Mouse (Mus musculus): Measurements from ENCODE around the gene Olfr1294. TPM values are rescaled to one million over a fixed set of nuclear protein-coding genes. Genes with fewer than 3 reads are reported as not detected.

The Olfr1294 gene
- total RNA-seq (2015) (not detected in 2 replicates), total RNA-seq (2017) (not detected in 2 replicates)

- ATAC-seq (replicated peaks; ENCODE audit: poor library complexity): no peak
These were observed at the start of gene Olfr1294 for GRCm38 (mm10) chr2:111540191-111540590. Gene Olfr1294 (minus strand): TSS chr2:111540291.

DNA sequence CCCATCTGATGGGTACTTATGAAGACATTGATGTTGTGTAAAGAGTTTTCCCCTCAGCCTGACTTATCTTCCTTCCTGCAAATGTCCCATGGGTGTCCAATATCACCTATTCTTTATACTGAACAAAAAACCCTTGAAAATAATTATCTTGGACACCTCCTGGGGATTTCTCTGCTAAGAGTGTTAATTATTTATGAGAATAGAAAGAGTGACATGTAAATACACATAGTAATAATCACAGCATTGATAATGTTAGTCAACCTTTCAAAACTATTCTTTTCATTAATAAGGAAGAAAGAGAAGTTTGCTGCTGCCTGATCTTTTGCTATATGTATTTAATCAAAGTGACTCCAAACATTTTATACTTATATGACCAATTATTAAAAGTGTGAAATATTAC is 29.5 kb upstream of the Olfr1294 start, which contains the start of gene Olfr1295:
Olfr1295 (minus strand) TSS at position 101 of the 400 bp plus-strand sequence.
- ATAC-seq (replicated peaks; ENCODE audit: poor library complexity): no peak

DNA sequence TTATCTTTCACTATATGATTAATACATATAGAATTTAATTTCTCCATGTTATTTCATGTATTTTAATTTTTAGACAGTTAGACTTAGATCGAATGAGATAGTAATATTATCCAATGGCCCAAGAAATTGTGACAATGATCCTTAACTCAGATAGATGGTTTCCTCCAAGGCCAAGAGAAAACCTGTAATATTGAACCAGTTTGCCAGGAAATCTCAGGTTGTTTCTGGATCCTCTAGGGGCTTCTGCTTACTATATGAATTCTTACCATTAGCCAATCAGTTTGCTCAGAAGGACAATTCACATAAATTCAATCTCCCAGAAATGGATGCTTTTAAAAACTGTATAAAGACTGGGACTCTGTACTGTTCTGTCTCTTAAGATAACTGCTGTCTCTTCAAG is 15.2 kb downstream of the Olfr1294 start, which contains the start of gene Olfr1293-ps:
Olfr1293-ps (plus strand) TSS at position 301 of the 400 bp plus-strand sequence.
- no peak for ATAC-seq (replicated peaks; ENCODE audit: poor library complexity)

GRCm38 (mm10) chr2:111517451-111517850 is 22.6 kb downstream of the Olfr1294 start:
- ATAC-seq (replicated peaks; ENCODE audit: poor library complexity): no peak

GRCm38 (mm10) chr2:111496880-111497279 is 43.2 kb downstream of the Olfr1294 start, which contains the start of gene Olfr1291-ps1:
Gene Olfr1291-ps1 (plus strand): TSS chr2:111497180.
- no peak for ATAC-seq (replicated peaks; ENCODE audit: poor library complexity)

DNA sequence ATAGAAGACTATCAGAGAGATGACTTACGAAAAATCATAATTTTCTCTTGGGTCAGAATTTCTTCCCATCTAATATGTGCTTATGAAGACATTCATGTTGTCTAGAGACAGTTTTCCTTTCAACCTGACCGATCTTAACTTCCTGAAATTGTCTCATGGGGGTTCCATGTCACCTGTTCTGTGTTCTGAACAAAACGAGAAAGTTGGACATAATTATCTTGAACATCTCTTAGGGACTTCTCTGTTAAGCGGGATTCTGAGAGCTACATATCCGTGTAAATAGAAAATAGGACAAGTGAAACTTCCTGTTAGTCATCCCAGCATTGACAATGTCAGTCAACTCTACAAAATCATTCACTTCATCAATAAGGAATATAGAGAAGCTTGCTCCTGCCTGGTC is 46.4 kb downstream of the Olfr1294 start, which contains the start of gene Olfr1290:
Olfr1290 (minus strand) TSS at position 101 of the 400 bp plus-strand sequence.
- ATAC-seq (replicated peaks; ENCODE audit: poor library complexity): no peak

Other genes starting within 250 kb of the Olfr1294 start
- gene Olfr1279, start 239.7 kb downstream of the Olfr1294 start, total RNA-seq (2015): not detected in 2 replicates
- gene Olfr1279, start 239.7 kb downstream of the Olfr1294 start, total RNA-seq (2017): not detected in 2 replicates
- not detected in 2 replicates for gene Olfr1280, start 226.3 kb downstream of the Olfr1294 start, total RNA-seq (2015)
- not detected in 2 replicates for gene Olfr1280, start 226.3 kb downstream of the Olfr1294 start, total RNA-seq (2017)
- gene Olfr1281, start 213.8 kb downstream of the Olfr1294 start, total RNA-seq (2015): not detected in 2 replicates
- gene Olfr1281, start 213.8 kb downstream of the Olfr1294 start, total RNA-seq (2017): not detected in 2 replicates
- gene Olfr1282, start 204.2 kb downstream of the Olfr1294 start, total RNA-seq (2015): not detected in 2 replicates
- gene Olfr1282, start 204.2 kb downstream of the Olfr1294 start, total RNA-seq (2017): not detected in 2 replicates
- gene Olfr1283, start 173.5 kb downstream of the Olfr1294 start, total RNA-seq (2015): not detected in 2 replicates
- not detected in 2 replicates for gene Olfr1283, start 173.5 kb downstream of the Olfr1294 start, total RNA-seq (2017)
- not detected in 2 replicates for gene Olfr1284, start 164.8 kb downstream of the Olfr1294 start, total RNA-seq (2015)
- not detected in 2 replicates for gene Olfr1284, start 164.8 kb downstream of the Olfr1294 start, total RNA-seq (2017)
- not detected in 2 replicates for gene Olfr1286, start 117.2 kb downstream of the Olfr1294 start, total RNA-seq (2015)
- gene Olfr1286, start 117.2 kb downstream of the Olfr1294 start, total RNA-seq (2017): not detected in 2 replicates
- gene Olfr1287, start 91.1 kb downstream of the Olfr1294 start, total RNA-seq (2015): not detected in 2 replicates
- gene Olfr1287, start 91.1 kb downstream of the Olfr1294 start, total RNA-seq (2017): not detected in 2 replicates
- not detected in 2 replicates for gene Olfr1288, start 66.2 kb downstream of the Olfr1294 start, total RNA-seq (2015)
- not detected in 2 replicates for gene Olfr1288, start 66.2 kb downstream of the Olfr1294 start, total RNA-seq (2017)
- gene Olfr1289, start 59.5 kb downstream of the Olfr1294 start, total RNA-seq (2015): not detected in 2 replicates
- gene Olfr1289, start 59.5 kb downstream of the Olfr1294 start, total RNA-seq (2017): not detected in 2 replicates
- not detected in 2 replicates for gene Olfr1290, start 46.5 kb downstream of the Olfr1294 start, total RNA-seq (2015)
- not detected in 2 replicates for gene Olfr1290, start 46.5 kb downstream of the Olfr1294 start, total RNA-seq (2017)
- gene Olfr1291-ps1, start 43.1 kb downstream of the Olfr1294 start, total RNA-seq (2015): not detected in 2 replicates
- not detected in 2 replicates for gene Olfr1291-ps1, start 43.1 kb downstream of the Olfr1294 start, total RNA-seq (2017)
- not detected in 2 replicates for gene Olfr1293-ps, start 15.1 kb downstream of the Olfr1294 start, total RNA-seq (2015)
- gene Olfr1293-ps, start 15.1 kb downstream of the Olfr1294 start, total RNA-seq (2017): not detected in 2 replicates
- gene Olfr1295, start 29.4 kb upstream of the Olfr1294 start, total RNA-seq (2015): not detected in 2 replicates
- gene Olfr1295, start 29.4 kb upstream of the Olfr1294 start, total RNA-seq (2017): not detected in 2 replicates
- not detected in 2 replicates for gene Olfr1297, start 86.2 kb upstream of the Olfr1294 start, total RNA-seq (2015)
- gene Olfr1297, start 86.2 kb upstream of the Olfr1294 start, total RNA-seq (2017): not detected in 2 replicates
- not detected in 2 replicates for gene Olfr1298, start 108.9 kb upstream of the Olfr1294 start, total RNA-seq (2015)
- not detected in 2 replicates for gene Olfr1298, start 108.9 kb upstream of the Olfr1294 start, total RNA-seq (2017)
- not detected in 2 replicates for gene Olfr1299, start 121.1 kb upstream of the Olfr1294 start, total RNA-seq (2015)
- gene Olfr1299, start 121.1 kb upstream of the Olfr1294 start, total RNA-seq (2017): not detected in 2 replicates
- gene Olfr1301, start 210.7 kb upstream of the Olfr1294 start, total RNA-seq (2015): not detected in 2 replicates
- not detected in 2 replicates for gene Olfr1301, start 210.7 kb upstream of the Olfr1294 start, total RNA-seq (2017)
- gene Olfr1302, start 237.1 kb upstream of the Olfr1294 start, total RNA-seq (2015): not detected in 2 replicates
- gene Olfr1302, start 237.1 kb upstream of the Olfr1294 start, total RNA-seq (2017): not detected in 2 replicates